Mouse (Mus musculus): Measurements from ENCODE around the gene Arl8b. TPM values are rescaled to one million over a fixed set of nuclear protein-coding genes. Genes with fewer than 3 reads are reported as not detected.

Gene Arl8b
- polyA plus RNA-seq, 1 experiment from 2014 or later, result 90.9 TPM

Other genes with a start within 250 kb of the Arl8b start
- 3.7 and 4.2 TPM in 2 replicates for gene Bhlhe40, start 122.5 kb upstream of the Arl8b start, polyA plus RNA-seq (2014; fragmentation: Nextera tagmentation; extraction: Ambion mirVana)
- gene Edem1, start 45.5 kb downstream of the Arl8b start, polyA plus RNA-seq (2014; fragmentation: Nextera tagmentation; extraction: Ambion mirVana), result 23.6 and 24.4 TPM in 2 replicates

Measured in neural tube, embryonic 11.5 days (tissue).